Mouse (Mus musculus) monocyte, adult 5-6 weeks (primary cell): ENCODE data around the gene Avil. TPM values are rescaled to one million over a fixed set of nuclear protein-coding genes. Genes with fewer than 3 reads are reported as not detected.
A peak's percentile ranks its signal among the peaks of the same experiment; 100 is the strongest.

Experiments used
- ATAC-seq: fragments of 153-309, 156-312 bp; replicated peaks from 2 replicates; pipeline ENCODE4 v1.8.0; 2017; ENCODE audit warnings: mild to moderate bottlenecking; ENCODE audit not compliant: low TSS enrichment, insufficient number of reproducible peaks, severe bottlenecking, poor library complexity, low FRiP score
- total RNA-seq: library from RNA; stranded (forward); fragments of 200-1000, 200-491, 200-594 nt; gene quantifications from 3 replicates; pipeline ENCODE4 v1.2.3, GENCODE M21; 2017

Gene Avil
- total RNA-seq, 1 experiment from 2014 or later: 1.1 TPM

GRCm38 (mm10) chr10:126980221-126980932 lies 20.1 kb upstream of the Avil start:
- ATAC-seq: no peak

GRCm38 (mm10) chr10:126980933-126981530 lies 19.5 kb upstream of the Avil start:
- no peak for ATAC-seq

GRCm38 (mm10) chr10:126981746-126982145 lies 18.8 kb upstream of the Avil start:
- no peak for ATAC-seq

- no peak for ATAC-seq
These were observed 17.2 kb upstream of the Avil start for GRCm38 (mm10) chr10:126983193-126983725.

GRCm38 (mm10) chr10:126984189-126985004 lies 16.1 kb upstream of the Avil start:
- no peak for ATAC-seq

GRCm38 (mm10) chr10:126985127-126985526 lies 15.4 kb upstream of the Avil start:
- no peak for ATAC-seq

- no peak for ATAC-seq
These were observed 14.9 kb upstream of the Avil start for GRCm38 (mm10) chr10:126985579-126985978.

GRCm38 (mm10) chr10:126986541-126986961 lies 14.0 kb upstream of the Avil start:
- ATAC-seq: no peak

GRCm38 (mm10) chr10:126987183-126988118 lies 13.1 kb upstream of the Avil start:
- ATAC-seq: no peak

GRCm38 (mm10) chr10:126988513-126989165 lies 11.9 kb upstream of the Avil start:
- ATAC-seq: no peak

- ATAC-seq: peak; percentile 71
These were observed 10.0 kb upstream of the Avil start for GRCm38 (mm10) chr10:126990313-126991056.

GRCm38 (mm10) chr10:126991676-126992075 lies 8.8 kb upstream of the Avil start:
- no peak for ATAC-seq

- no peak for ATAC-seq
These were observed 6.9 kb upstream of the Avil start for GRCm38 (mm10) chr10:126993621-126994020.

GRCm38 (mm10) chr10:126997340-126998113 lies 3.0 kb upstream of the Avil start:
- no peak for ATAC-seq

GRCm38 (mm10) chr10:127001297-127001696 lies 788 bp downstream of the Avil start:
- ATAC-seq: no peak

- ATAC-seq: no peak
These were observed 1.5 kb downstream of the Avil start for GRCm38 (mm10) chr10:127002056-127002455.
